Mouse (Mus musculus) intestine, embryonic 15.5 days (tissue): ENCODE results near the gene Marveld2. TPM values are rescaled to one million over a fixed set of nuclear protein-coding genes. Genes with fewer than 3 reads are reported as not detected.
A peak's percentile ranks its signal among the peaks of the same experiment; 100 is the strongest.

Experiments
- ATAC-seq: fragments of 200-750 bp; cut with Nextera tagmentation; 2 replicates; pipeline ENCODE4 v1.8.0; 2017; ENCODE audit warnings: moderate TSS enrichment, moderate library complexity
- H3K27ac ChIP-seq: fragments of 300-500 bp; sonication (generic); 2 replicates; pipeline ENCODE4 v1.5.1; 2015; ENCODE audit warnings: mild to moderate bottlenecking, inconsistent platforms
- H3K27me3 ChIP-seq: fragments of 300-500 bp; sonication (generic); replicated peaks from 2 replicates; pipeline ENCODE4 v1.6.1; 2015; ENCODE audit warnings: inconsistent platforms
- H3K36me3 ChIP-seq: fragments of 300-500 bp; sonication (generic); 2 replicates; pipeline ENCODE4 v1.6.1; 2015; ENCODE audit warnings: inconsistent platforms
- H3K4me1 ChIP-seq: fragments of 300-500 bp; sonication (generic); replicated peaks from 2 replicates; pipeline ENCODE4 v1.6.1; 2015; ENCODE audit warnings: inconsistent platforms
- H3K4me2 ChIP-seq: fragments of 300-500 bp; sonication (generic); replicated peaks from 2 replicates; pipeline ENCODE4 v1.6.1; 2015; ENCODE audit warnings: mild to moderate bottlenecking, inconsistent platforms
- H3K4me3 ChIP-seq: fragments of 300-500 bp; sonication (generic); replicated peaks from 2 replicates; pipeline ENCODE4 v1.5.1; 2015; ENCODE audit warnings: inconsistent platforms
- H3K9ac ChIP-seq: fragments of 300-500 bp; sonication (generic); 2 replicates; pipeline ENCODE4 v1.6.1; 2015; ENCODE audit warnings: inconsistent platforms
- H3K9me3 ChIP-seq: fragments of 300-500 bp; sonication (generic); 2 replicates; pipeline ENCODE4 v1.6.1; 2016; ENCODE audit warnings: inconsistent platforms
- WGBS: fragments of 180-500 bp; shearing (Covaris S2); methylation state at CpG from one replicate; pipeline ENCODE4 v1.1.7; 2015; 5-methylcytosine and 5-hydroxymethylcytosine counted together
- polyA plus RNA-seq: library from polyadenylated mRNA; unstranded; fragments of >200 nt; fragmentation: Nextera tagmentation; extraction: Ambion mirVana; gene quantifications from 2 replicates; pipeline ENCODE4 v1.2.1, GENCODE M21; 2015

Marveld2 gene
- polyA plus RNA-seq, result 27.3 and 27.4 TPM in 2 replicates

- 3% methylated on average over 67 of the region's 77 CpGs for WGBS
- Histone ChIP-seq H3K9me3 (no peaks in the 10 kb centered on the region), H3K27me3 (peaks cover 3% of the 10 kb centered on the region; the same call in 1 of the 2 replicates), H3K4me2 (peak within 1 kb of the TSS; percentile 81), H3K27ac (peak within 1 kb of the TSS; percentile 87), H3K4me1 (no peaks in the 10 kb centered on the region), H3K9ac (peak within 1 kb of the TSS; percentile 70), H3K4me3 (peak within 1 kb of the TSS; percentile 64), H3K36me3 (peaks cover 4% of the 10 kb centered on the region)
- ATAC-seq, result peak; percentile 96
Observed at GRCm38 (mm10) chr13:100616181-100617087, at the start of gene Marveld2. Gene Marveld2, minus strand, starts transcription at chr13:100616971.

GRCm38 (mm10) chr13:100659864-100660456 lies 43.2 kb upstream of the Marveld2 start:
- 43% methylated on average over 4 of the region's 4 CpGs for WGBS
- no peaks in the 10 kb centered on the region for H3K4me1 ChIP-seq
- peak; percentile 55 for ATAC-seq
- no peaks in the 10 kb centered on the region for H3K36me3 ChIP-seq
- no peaks in the 10 kb centered on the region for H3K27me3 ChIP-seq
- no peak overlapping the region for H3K4me3 ChIP-seq
- H3K27ac ChIP-seq, result no peak overlapping the region
- no peak overlapping the region for H3K9ac ChIP-seq
- no peaks in the 10 kb centered on the region for H3K9me3 ChIP-seq
- no peak overlapping the region for H3K4me2 ChIP-seq

DNA sequence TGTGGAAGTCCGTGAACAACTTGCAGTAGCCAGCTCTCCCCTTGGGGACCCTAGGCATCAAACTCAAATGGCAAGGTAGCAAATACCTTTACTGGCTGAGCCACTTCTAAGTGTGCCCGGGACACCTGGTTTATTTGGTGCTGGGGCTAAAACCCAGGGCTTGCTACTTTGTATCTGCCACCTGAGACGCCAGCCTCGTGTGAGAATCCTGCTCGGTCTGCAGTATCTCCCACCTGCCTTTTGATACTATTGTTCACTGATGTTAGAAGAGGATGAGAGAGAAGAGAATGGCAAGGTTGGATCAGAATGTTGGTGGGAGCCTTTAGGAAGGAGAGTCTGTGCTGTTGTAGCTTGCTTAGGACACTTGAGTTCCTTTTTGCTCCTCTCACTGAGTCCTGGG lies 41.3 kb upstream of the Marveld2 start:
- 91% methylated on average over 5 of the region's 5 CpGs for WGBS
- Histone ChIP-seq H3K27ac (no peak overlapping the region), H3K9ac (no peak overlapping the region), H3K9me3 (no peaks in the 10 kb centered on the region), H3K36me3 (no peaks in the 10 kb centered on the region), H3K4me1 (no peaks in the 10 kb centered on the region), H3K4me2 (no peak overlapping the region), H3K27me3 (no peaks in the 10 kb centered on the region), H3K4me3 (no peak overlapping the region)
- no peak for ATAC-seq

GRCm38 (mm10) chr13:100651439-100652186 lies 34.8 kb upstream of the Marveld2 start, which contains the start of gene Taf9:
Gene Taf9, plus strand, starts transcription at chr13:100651579.
- no peaks in the 10 kb centered on the region for H3K9me3 ChIP-seq
- H3K4me2 ChIP-seq, result peak within 1 kb of the TSS; percentile 77
- WGBS, result under 1% methylated on average over 56 of the region's 63 CpGs
- peak within 1 kb of the TSS; percentile 88 for H3K4me3 ChIP-seq
- no peaks in the 10 kb centered on the region for H3K36me3 ChIP-seq
- no peaks in the 10 kb centered on the region for H3K27me3 ChIP-seq
- peak within 1 kb of the TSS; percentile 86 for H3K9ac ChIP-seq
- peak within 1 kb of the TSS; percentile 95 for H3K27ac ChIP-seq
- peaks cover 4% of the 10 kb centered on the region; the same call in 1 of the 2 replicates for H3K4me1 ChIP-seq
- ATAC-seq, result peak; percentile 78

GRCm38 (mm10) chr13:100650550-100651438 lies 34.0 kb upstream of the Marveld2 start, which contains the start of the genes Ak6 and Rad17:
Gene Ak6, plus strand, starts transcription at chr13:100650979.
Gene Rad17, minus strand, starts transcription at chr13:100651051.
- WGBS, result under 1% methylated on average over 73 of the region's 73 CpGs
- peaks cover 4% of the 10 kb centered on the region; the same call in 1 of the 2 replicates for H3K4me1 ChIP-seq
- H3K36me3 ChIP-seq, result no peaks in the 10 kb centered on the region
- H3K27me3 ChIP-seq, result no peaks in the 10 kb centered on the region
- H3K9ac ChIP-seq, result peak within 1 kb of the TSS; percentile 86
- ATAC-seq, result peak; percentile 99
- no peaks in the 10 kb centered on the region for H3K9me3 ChIP-seq
- H3K4me2 ChIP-seq, result peak within 1 kb of the TSS; percentile 77
- peak within 1 kb of the TSS; percentile 88 for H3K4me3 ChIP-seq
- peak within 1 kb of the TSS; percentile 95 for H3K27ac ChIP-seq

DNA sequence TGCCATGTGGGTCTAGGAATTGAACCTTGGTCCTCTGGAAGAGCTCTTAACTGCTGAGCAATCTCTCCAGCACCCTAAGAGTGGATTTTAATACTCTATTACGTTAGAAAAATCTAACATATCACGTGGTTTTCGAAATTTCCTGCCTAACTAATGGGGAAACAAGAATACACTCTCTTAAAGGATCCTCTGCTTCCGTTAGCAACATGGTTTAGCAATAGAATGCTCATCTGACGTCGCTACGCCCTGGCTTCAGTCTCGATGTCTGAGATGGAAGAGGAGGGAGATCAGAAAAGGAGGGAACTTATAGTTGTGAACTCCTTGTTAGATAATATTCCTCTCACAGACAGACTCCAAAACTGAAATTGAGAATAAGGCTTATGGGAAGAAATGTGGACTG lies 31.5 kb upstream of the Marveld2 start:
- no peak overlapping the region for H3K27ac ChIP-seq
- H3K9ac ChIP-seq, result no peak overlapping the region
- no peak for ATAC-seq
- H3K36me3 ChIP-seq, result peaks cover 5% of the 10 kb centered on the region; the same call in 1 of the 2 replicates
- H3K4me2 ChIP-seq, result no peak overlapping the region
- H3K4me1 ChIP-seq, result peaks cover 4% of the 10 kb centered on the region; the same call in 1 of the 2 replicates
- no peaks in the 10 kb centered on the region for H3K27me3 ChIP-seq
- WGBS, result 92% methylated on average over 8 of the region's 8 CpGs
- H3K9me3 ChIP-seq, result no peaks in the 10 kb centered on the region
- H3K4me3 ChIP-seq, result no peak overlapping the region

- Histone ChIP-seq H3K27me3 (no peaks in the 10 kb centered on the region), H3K4me3 (no peak overlapping the region), H3K4me2 (no peak overlapping the region), H3K27ac (no peak overlapping the region), H3K36me3 (peaks cover 16% of the 10 kb centered on the region), H3K4me1 (no peaks in the 10 kb centered on the region), H3K9me3 (no peaks in the 10 kb centered on the region), H3K9ac (no peak overlapping the region)
- 90% methylated on average over 4 of the region's 4 CpGs for WGBS
- no peak for ATAC-seq
Observed at GRCm38 (mm10) chr13:100642471-100643209, 25.9 kb upstream of the Marveld2 start.

GRCm38 (mm10) chr13:100634106-100634691 lies 17.4 kb upstream of the Marveld2 start:
- Histone ChIP-seq H3K27ac (no peak overlapping the region), H3K4me3 (no peak overlapping the region), H3K9ac (no peak overlapping the region), H3K27me3 (no peaks in the 10 kb centered on the region), H3K4me2 (no peak overlapping the region), H3K9me3 (no peaks in the 10 kb centered on the region), H3K36me3 (peaks cover 16% of the 10 kb centered on the region), H3K4me1 (no peaks in the 10 kb centered on the region)
- 91% methylated on average over 3 of the region's 3 CpGs for WGBS
- no peak for ATAC-seq

GRCm38 (mm10) chr13:100622241-100622640 lies 5.5 kb upstream of the Marveld2 start:
- WGBS, result 74% methylated on average over 4 of the region's 4 CpGs
- H3K27me3 ChIP-seq, result no peaks in the 10 kb centered on the region
- H3K4me3 ChIP-seq, result no peak overlapping the region
- H3K36me3 ChIP-seq, result peaks cover 4% of the 10 kb centered on the region
- no peak overlapping the region for H3K4me2 ChIP-seq
- H3K27ac ChIP-seq, result no peak overlapping the region
- no peaks in the 10 kb centered on the region for H3K9me3 ChIP-seq
- ATAC-seq, result no peak
- no peaks in the 10 kb centered on the region for H3K4me1 ChIP-seq
- no peak overlapping the region for H3K9ac ChIP-seq

DNA sequence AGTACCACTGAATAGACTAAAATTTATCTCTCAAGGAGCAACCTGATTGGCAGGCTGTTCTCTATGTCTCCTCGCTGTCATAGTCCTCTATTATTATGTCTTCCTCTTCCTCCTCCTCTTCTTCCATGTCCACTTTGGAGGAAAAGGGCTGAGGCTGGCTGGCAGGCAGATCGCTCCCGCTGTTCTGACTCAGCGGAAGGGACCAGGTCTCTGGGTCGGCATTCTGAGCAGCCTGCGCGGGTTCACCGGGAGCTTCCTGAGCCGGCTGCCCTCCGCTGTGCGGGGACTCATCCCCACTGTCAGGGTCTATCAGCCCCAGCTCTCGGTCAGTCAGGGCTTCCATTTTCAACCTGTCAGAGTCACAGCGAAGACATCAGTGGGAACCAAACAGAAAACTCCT lies 812 bp upstream of the Marveld2 start:
- no peak overlapping the region for H3K4me3 ChIP-seq
- no peak overlapping the region for H3K27ac ChIP-seq
- H3K4me1 ChIP-seq, result no peaks in the 10 kb centered on the region
- H3K27me3 ChIP-seq, result peaks cover 3% of the 10 kb centered on the region; the same call in 1 of the 2 replicates
- ATAC-seq, result no peak
- H3K9ac ChIP-seq, result no peak overlapping the region
- peaks cover 4% of the 10 kb centered on the region for H3K36me3 ChIP-seq
- no peaks in the 10 kb centered on the region for H3K9me3 ChIP-seq
- no peak overlapping the region for H3K4me2 ChIP-seq
- WGBS, result 83% methylated on average over 13 of the region's 13 CpGs
